Mouse (Mus musculus): ENCODE data around the gene 2310022A10Rik.

GRCm38 (mm10) chr7:27518314-27518713 is 34.7 kb upstream of the 2310022A10Rik start:
- TF ChIP-seq CTCF (IDR thresholded peaks at IDR 0.05; ENCODE audit: low read depth, low read length), result no peak
- no peak for TF ChIP-seq GATA1 (IDR thresholded peaks at IDR 0.05; ENCODE audit: borderline replicate concordance, low read length)
- TF ChIP-seq TAL1 (conservative IDR thresholded peaks at IDR 0.05; ENCODE audit: low read depth, low read length), result no peak
